Mouse (Mus musculus) midbrain, embryonic 10.5 days (tissue): ENCODE measurements around the gene Polr3f. TPM values are rescaled to one million over a fixed set of nuclear protein-coding genes. Genes with fewer than 3 reads are reported as not detected.

ENCODE experiments used
- DNase-seq: peaks from one replicate; pipeline ENCODE4 v3.0.0-alpha.2; 2017; ENCODE audit warnings: low spot score
- H3K27ac ChIP-seq: fragments of 300-500 bp; sonication (generic); replicated peaks from 2 replicates; pipeline ENCODE4 v1.5.1; 2016; ENCODE audit warnings: mild to moderate bottlenecking
- H3K27me3 ChIP-seq: fragments of 300-500 bp; sonication (generic); 2 replicates; pipeline ENCODE4 v1.6.1; 2016; ENCODE audit warnings: low read depth, mild to moderate bottlenecking; ENCODE audit not compliant: poor library complexity, severe bottlenecking
- H3K36me3 ChIP-seq: fragments of 300-500 bp; sonication (generic); 2 replicates; pipeline ENCODE4 v1.6.1; 2016; ENCODE audit warnings: mild to moderate bottlenecking, moderate library complexity
- H3K4me1 ChIP-seq: fragments of 300-500 bp; sonication (generic); 2 replicates; pipeline ENCODE4 v1.6.1; 2016
- H3K4me3 ChIP-seq: fragments of 300-500 bp; sonication (generic); 2 replicates; pipeline ENCODE4 v1.5.1; 2016; ENCODE audit warnings: mild to moderate bottlenecking, moderate library complexity
- H3K9me3 ChIP-seq: fragments of 300-500 bp; sonication (generic); replicated peaks from 2 replicates; pipeline ENCODE4 v1.6.1; 2016; ENCODE audit warnings: mild to moderate bottlenecking
- WGBS: fragments of 180-500 bp; shearing (Covaris S2); methylation state at CpG from one replicate; pipeline ENCODE4 v1.1.7; 2016; 5-methylcytosine and 5-hydroxymethylcytosine counted together
- polyA plus RNA-seq: library from polyadenylated mRNA; unstranded; fragments of >200 nt; fragmentation: Nextera tagmentation; extraction: Ambion mirVana; gene quantifications from 2 replicates; pipeline ENCODE4 v1.2.1, GENCODE M21; 2016

The Polr3f gene
- polyA plus RNA-seq, 1 experiment from 2014 or later: 32.8 TPM

- no peak overlapping the region for H3K27ac ChIP-seq
- H3K4me3 ChIP-seq: no peak overlapping the region
- H3K9me3 ChIP-seq: no peaks in the 10 kb centered on the region
- peaks cover 95% of the 10 kb centered on the region for H3K36me3 ChIP-seq
- H3K4me1 ChIP-seq: no peaks in the 10 kb centered on the region
- DNase-seq: no peak
- H3K27me3 ChIP-seq: no peaks in the 10 kb centered on the region
- 93% methylated on average over 6 of the region's 6 CpGs for WGBS
These were observed 16.2 kb downstream of the Polr3f start for GRCm38 (mm10) chr2:144543670-144544069.

GRCm38 (mm10) chr2:144544630-144545029, 17.1 kb downstream of the Polr3f start:
- H3K36me3 ChIP-seq: peaks cover 85% of the 10 kb centered on the region
- WGBS: 89% methylated on average over 6 of the region's 6 CpGs
- H3K27me3 ChIP-seq: no peaks in the 10 kb centered on the region
- DNase-seq: no peak
- no peaks in the 10 kb centered on the region for H3K9me3 ChIP-seq
- no peak overlapping the region for H3K27ac ChIP-seq
- peaks cover 5% of the 10 kb centered on the region; the same call in 1 of the 2 replicates for H3K4me1 ChIP-seq
- H3K4me3 ChIP-seq: no peak overlapping the region

- Histone ChIP-seq H3K27ac (no peak overlapping the region), H3K36me3 (peaks cover 81% of the 10 kb centered on the region), H3K27me3 (no peaks in the 10 kb centered on the region), H3K4me3 (no peak overlapping the region), H3K4me1 (peaks cover 9% of the 10 kb centered on the region), H3K9me3 (no peaks in the 10 kb centered on the region)
- DNase-seq: no peak
- WGBS: 94% methylated on average over 2 of the region's 2 CpGs
These were observed 17.5 kb downstream of the Polr3f start for GRCm38 (mm10) chr2:144545061-144545460.

- 91% methylated on average over 1 of the region's 1 CpGs for whole genome bisulfite sequencing
- H3K27ac ChIP-seq: no peak overlapping the region
- peaks cover 77% of the 10 kb centered on the region for H3K36me3 ChIP-seq
- DNase-seq: no peak
- H3K4me1 ChIP-seq: peaks cover 10% of the 10 kb centered on the region
- no peak overlapping the region for H3K4me3 ChIP-seq
- H3K9me3 ChIP-seq: no peaks in the 10 kb centered on the region
- no peaks in the 10 kb centered on the region for H3K27me3 ChIP-seq
These were observed 18.0 kb downstream of the Polr3f start for GRCm38 (mm10) chr2:144545481-144545880.

GRCm38 (mm10) chr2:144547559-144547958, 20.0 kb downstream of the Polr3f start:
- no peak for DNase-seq
- Histone ChIP-seq H3K4me3 (no peak overlapping the region), H3K4me1 (peaks cover 10% of the 10 kb centered on the region), H3K9me3 (no peaks in the 10 kb centered on the region), H3K27ac (no peak overlapping the region), H3K27me3 (no peaks in the 10 kb centered on the region), H3K36me3 (peaks cover 56% of the 10 kb centered on the region)
- 75% methylated on average over 4 of the region's 4 CpGs for WGBS

GRCm38 (mm10) chr2:144550529-144550928, 23.0 kb downstream of the Polr3f start, which contains the start of gene Rbbp9:
Gene Rbbp9 (minus strand): TSS chr2:144550869.
- H3K27ac ChIP-seq: peak within 1 kb of the TSS; percentile 93
- WGBS: under 1% methylated on average over 17 of the region's 17 CpGs

GRCm38 (mm10) chr2:144553905-144554304, 26.4 kb downstream of the Polr3f start:
- Histone ChIP-seq H3K9me3 (no peaks in the 10 kb centered on the region), H3K4me1 (peaks cover 28% of the 10 kb centered on the region), H3K36me3 (peaks cover 2% of the 10 kb centered on the region; the same call in 1 of the 2 replicates), H3K27ac (no peak overlapping the region), H3K27me3 (no peaks in the 10 kb centered on the region), H3K4me3 (no peak overlapping the region)
- 94% methylated on average over 3 of the region's 3 CpGs for WGBS
- no peak for DNase-seq

More at GRCm38 (mm10) chr2:144550529-144550928, 23.0 kb downstream of the Polr3f start, which contains the start of gene Rbbp9:
- peaks cover 16% of the 10 kb centered on the region for H3K4me1 ChIP-seq
- H3K36me3 ChIP-seq: peaks cover 26% of the 10 kb centered on the region
- H3K4me3 ChIP-seq: peak within 1 kb of the TSS; percentile 81
- H3K9me3 ChIP-seq: no peaks in the 10 kb centered on the region
- DNase-seq: peak; percentile 80
- H3K27me3 ChIP-seq: no peaks in the 10 kb centered on the region

GRCm38 (mm10) chr2:144555286-144555819, 27.8 kb downstream of the Polr3f start:
- WGBS: 3% methylated on average over 14 of the region's 14 CpGs
- H3K27me3 ChIP-seq: no peaks in the 10 kb centered on the region
- peak overlapping the region; percentile 85 for H3K4me3 ChIP-seq
- peaks cover 19% of the 10 kb centered on the region for H3K4me1 ChIP-seq
- no peaks in the 10 kb centered on the region for H3K9me3 ChIP-seq
- peaks cover 16% of the 10 kb centered on the region for H3K36me3 ChIP-seq
- DNase-seq: no peak
- H3K27ac ChIP-seq: peak overlapping the region; percentile 94

- H3K9me3 ChIP-seq: no peaks in the 10 kb centered on the region
- H3K36me3 ChIP-seq: peaks cover 21% of the 10 kb centered on the region
- H3K27ac ChIP-seq: peak within 1 kb of the TSS; percentile 94
- WGBS: under 1% methylated on average over 44 of the region's 44 CpGs
- peak within 1 kb of the TSS; percentile 85 for H3K4me3 ChIP-seq
- peak; percentile 95 for DNase-seq
- H3K4me1 ChIP-seq: peaks cover 19% of the 10 kb centered on the region
- no peaks in the 10 kb centered on the region for H3K27me3 ChIP-seq
These were observed 28.5 kb downstream of the Polr3f start, which contains the start of gene Sec23b for GRCm38 (mm10) chr2:144555820-144556552. Gene Sec23b (plus strand): TSS chr2:144556229.

GRCm38 (mm10) chr2:144588723-144589122, 61.2 kb downstream of the Polr3f start:
- 83% methylated on average over 4 of the region's 4 CpGs for WGBS
- Histone ChIP-seq H3K27me3 (no peaks in the 10 kb centered on the region), H3K27ac (no peak overlapping the region), H3K36me3 (peaks cover 67% of the 10 kb centered on the region), H3K9me3 (peaks cover 3% of the 10 kb centered on the region; the same call in 1 of the 2 replicates), H3K4me3 (no peak overlapping the region), H3K4me1 (no peaks in the 10 kb centered on the region)
- DNase-seq: no peak

Other genes with a start within 250 kb of the Polr3f start
- gene Ovol2, start 195.6 kb upstream of the Polr3f start, polyA plus RNA-seq: not detected in 2 replicates
- 58.9 and 60.1 TPM in 2 replicates for gene Kat14, start 158.7 kb upstream of the Polr3f start, polyA plus RNA-seq
- gene Pet117, start 158.7 kb upstream of the Polr3f start, polyA plus RNA-seq: not detected in 2 replicates
- 1.8 and 2.8 TPM in 2 replicates for gene Dzank1, start 304 bp upstream of the Polr3f start, polyA plus RNA-seq
- 60.4 and 66.4 TPM in 2 replicates for gene Rbbp9, start 23.2 kb downstream of the Polr3f start, polyA plus RNA-seq
- 130 and 137 TPM in 2 replicates for gene Sec23b, start 28.5 kb downstream of the Polr3f start, polyA plus RNA-seq
- 31.6 and 31.9 TPM in 2 replicates for gene Smim26, start 66.3 kb downstream of the Polr3f start, polyA plus RNA-seq
- gene Dtd1, start 72.2 kb downstream of the Polr3f start, polyA plus RNA-seq: 37.6 and 38.3 TPM in 2 replicates